Mouse (Mus musculus) forebrain, embryonic 12.5 days (tissue): ENCODE data around the gene Akr1c18. TPM values are rescaled to one million over a fixed set of nuclear protein-coding genes. Genes with fewer than 3 reads are reported as not detected.
"Not testable (repeated sequence)": the region's sequence is repeated elsewhere in the genome, so short reads cannot be mapped to it uniquely, and the experiment has no call there.

Experiments used
- ATAC-seq: fragments of 200-750 bp; cut with Nextera tagmentation; 2 replicates; pipeline ENCODE4 v1.8.0; 2017; ENCODE audit warnings: moderate TSS enrichment; ENCODE audit not compliant: low FRiP score
- H3K27ac ChIP-seq: fragments of 300-500 bp; sonication (generic); 2 replicates; pipeline ENCODE4 v1.5.1; 2016; ENCODE audit warnings: mild to moderate bottlenecking
- H3K27me3 ChIP-seq: fragments of 300-500 bp; sonication (generic); 2 replicates; pipeline ENCODE4 v1.6.1; 2016; ENCODE audit warnings: mild to moderate bottlenecking
- H3K36me3 ChIP-seq: fragments of 300-500 bp; sonication (generic); replicated peaks from 2 replicates; pipeline ENCODE4 v1.6.1; 2016; ENCODE audit warnings: mild to moderate bottlenecking
- H3K4me1 ChIP-seq: fragments of 300-500 bp; sonication (generic); 2 replicates; pipeline ENCODE4 v1.6.1; 2016
- H3K4me2 ChIP-seq: fragments of 300-500 bp; sonication (generic); 2 replicates; pipeline ENCODE4 v1.6.1; 2016; ENCODE audit warnings: mild to moderate bottlenecking, moderate library complexity
- H3K4me3 ChIP-seq: fragments of 300-500 bp; sonication (generic); replicated peaks from 2 replicates; pipeline ENCODE4 v1.5.1; 2016; ENCODE audit warnings: mild to moderate bottlenecking
- H3K9ac ChIP-seq: fragments of 300-500 bp; sonication (generic); 2 replicates; pipeline ENCODE4 v1.6.1; 2016; ENCODE audit warnings: mild to moderate bottlenecking
- H3K9me3 ChIP-seq: fragments of 300-500 bp; sonication (generic); 2 replicates; pipeline ENCODE4 v1.6.1; 2016
- WGBS: fragments of 180-500 bp; shearing (Covaris S2); methylation state at CpG from one replicate; pipeline ENCODE4 v1.1.7; 2016; 5-methylcytosine and 5-hydroxymethylcytosine counted together
- polyA plus RNA-seq: library from polyadenylated mRNA; unstranded; fragments of >200 nt; fragmentation: Nextera tagmentation; extraction: Ambion mirVana; gene quantifications from 2 replicates; pipeline ENCODE4 v1.2.1, GENCODE M21; 2016

Akr1c18 gene
- polyA plus RNA-seq, 1 experiment from 2014 or later: not detected

DNA sequence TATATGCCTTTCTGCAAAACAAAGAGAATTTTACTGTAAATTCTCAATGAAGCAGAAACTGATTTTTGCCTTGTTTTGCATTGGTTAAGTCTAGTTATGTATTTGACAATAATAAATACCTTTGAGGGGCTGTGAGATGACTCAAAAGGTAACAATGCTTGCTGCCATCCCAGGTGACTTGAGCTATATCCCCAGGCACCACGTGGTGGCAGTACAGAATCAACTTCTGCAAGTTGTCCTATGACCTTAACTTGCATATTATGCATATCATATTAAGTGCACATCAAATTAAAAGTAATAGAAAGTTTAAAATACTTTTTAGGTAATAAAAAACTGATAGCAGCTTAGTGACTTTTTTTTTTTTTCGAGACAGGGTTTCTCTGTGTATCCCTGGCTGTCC lies 17.4 kb downstream of the Akr1c18 start:
- no peak for ATAC-seq

DNA sequence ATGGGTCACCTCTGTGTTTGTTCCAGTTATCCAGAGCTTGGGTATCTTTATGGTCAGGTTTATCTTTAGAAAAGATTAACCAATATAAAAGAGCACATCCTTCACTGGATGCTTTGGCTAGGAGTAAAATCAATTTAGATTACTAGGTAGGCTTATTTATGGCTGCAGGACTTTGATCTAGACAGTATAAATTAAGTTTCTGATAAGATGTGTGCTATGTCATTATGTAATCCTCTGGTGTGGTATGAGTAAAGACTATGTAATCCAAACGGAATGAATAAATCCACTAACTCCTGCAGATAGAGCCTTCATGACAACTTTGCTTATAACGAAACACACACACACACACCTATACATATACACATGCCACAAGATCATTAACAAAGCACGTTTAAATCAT lies 18.7 kb downstream of the Akr1c18 start:
- ATAC-seq: no peak
- Histone ChIP-seq H3K4me2 (no peak overlapping the region), H3K4me3 (no peak overlapping the region), H3K36me3 (no peaks in the 10 kb centered on the region), H3K4me1 (no peaks in the 10 kb centered on the region), H3K27ac (no peak overlapping the region), H3K27me3 (no peaks in the 10 kb centered on the region), H3K9ac (no peak overlapping the region), H3K9me3 (no peaks in the 10 kb centered on the region)
- 67% methylated on average over 3 of the region's 3 CpGs for WGBS

More for the DNA sequence above, 17.4 kb downstream of the Akr1c18 start:
- Histone ChIP-seq H3K27me3 (no peaks in the 10 kb centered on the region), H3K36me3 (no peaks in the 10 kb centered on the region), H3K4me2 (no peak overlapping the region), H3K4me1 (no peaks in the 10 kb centered on the region), H3K27ac (no peak overlapping the region), H3K9ac (no peak overlapping the region), H3K9me3 (no peaks in the 10 kb centered on the region), H3K4me3 (no peak overlapping the region)
- WGBS: 48% methylated on average over 2 of the region's 2 CpGs

DNA sequence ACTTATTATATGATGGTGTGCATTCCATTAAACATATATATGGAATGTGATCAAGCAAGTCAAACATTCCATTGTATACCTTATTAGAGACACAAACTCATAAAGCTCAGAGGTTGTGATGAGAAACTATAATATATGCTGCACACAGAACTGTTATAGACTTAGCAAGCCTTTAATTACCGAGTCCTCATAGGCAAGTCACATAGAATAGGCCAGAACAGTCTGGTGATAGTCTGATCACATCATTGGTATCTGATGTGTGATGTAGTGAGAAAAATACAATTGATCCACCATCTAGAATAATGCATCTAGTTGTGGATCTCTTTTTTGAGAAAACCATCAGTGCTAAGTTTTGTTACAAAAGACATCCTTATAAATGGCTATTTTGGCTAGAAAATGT lies 19.1 kb downstream of the Akr1c18 start:
- H3K27me3 ChIP-seq: no peaks in the 10 kb centered on the region
- no peak for ATAC-seq
- no peaks in the 10 kb centered on the region for H3K4me1 ChIP-seq
- no peak overlapping the region for H3K9ac ChIP-seq
- H3K4me3 ChIP-seq: no peak overlapping the region
- WGBS: 79% methylated on average over 1 of the region's 1 CpGs
- H3K27ac ChIP-seq: no peak overlapping the region
- no peaks in the 10 kb centered on the region for H3K36me3 ChIP-seq
- no peak overlapping the region for H3K4me2 ChIP-seq
- no peaks in the 10 kb centered on the region for H3K9me3 ChIP-seq

DNA sequence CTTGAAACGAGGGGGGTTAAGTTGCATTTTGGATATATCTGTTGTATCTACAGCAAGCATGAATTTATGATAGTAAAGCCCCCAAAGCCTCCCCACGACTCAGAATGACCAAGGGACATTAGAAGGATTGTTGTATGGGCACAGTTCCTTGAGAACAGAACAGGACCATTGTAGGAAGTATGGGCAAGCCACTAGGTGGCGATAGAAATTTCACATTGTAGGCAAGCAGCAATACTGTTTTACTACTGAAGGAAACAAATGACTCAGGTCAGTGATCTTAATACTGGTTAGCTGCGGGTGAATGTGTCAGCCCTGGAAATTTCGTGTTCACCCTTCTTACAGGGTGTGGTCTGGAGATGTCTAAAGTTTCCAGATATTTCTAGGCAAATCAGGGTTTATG lies 21.4 kb downstream of the Akr1c18 start:
- Histone ChIP-seq H3K9me3 (no peaks in the 10 kb centered on the region), H3K36me3 (no peaks in the 10 kb centered on the region), H3K9ac (no peak overlapping the region), H3K27me3 (no peaks in the 10 kb centered on the region), H3K4me1 (no peaks in the 10 kb centered on the region), H3K4me2 (no peak overlapping the region), H3K27ac (no peak overlapping the region), H3K4me3 (no peak overlapping the region)
- 0 out of 2 replicates have a peak, but pooled peaks have one; percentile 44 for ATAC-seq
- 44% methylated on average over 5 of the region's 5 CpGs for WGBS

DNA sequence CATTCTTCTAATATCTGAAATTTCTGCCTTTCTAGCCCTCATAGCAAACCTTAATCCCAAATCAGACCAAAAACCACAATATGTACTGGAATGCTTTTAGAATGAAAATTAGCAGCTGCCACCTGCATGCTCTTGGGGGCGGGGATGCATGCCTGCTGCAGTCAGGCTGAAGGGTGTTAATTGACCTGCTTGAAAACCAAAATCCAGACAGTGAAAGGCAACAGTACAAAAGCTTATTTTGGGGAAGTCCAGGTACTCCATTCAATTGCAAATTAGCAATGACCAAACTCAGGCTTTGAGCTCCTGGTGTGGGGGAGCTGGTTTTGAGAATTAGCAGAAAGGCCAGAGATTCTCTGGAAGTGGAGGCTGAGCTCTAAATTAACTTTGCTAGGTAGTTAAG lies 24.6 kb downstream of the Akr1c18 start:
- H3K9ac ChIP-seq, H3K4me3 ChIP-seq, H3K27me3 ChIP-seq, H3K4me2 ChIP-seq, H3K36me3 ChIP-seq, ATAC-seq, H3K9me3 ChIP-seq, H3K27ac ChIP-seq, H3K4me1 ChIP-seq: not testable (repeated sequence)
- WGBS: 51% methylated on average over 1 of the region's 1 CpGs

DNA sequence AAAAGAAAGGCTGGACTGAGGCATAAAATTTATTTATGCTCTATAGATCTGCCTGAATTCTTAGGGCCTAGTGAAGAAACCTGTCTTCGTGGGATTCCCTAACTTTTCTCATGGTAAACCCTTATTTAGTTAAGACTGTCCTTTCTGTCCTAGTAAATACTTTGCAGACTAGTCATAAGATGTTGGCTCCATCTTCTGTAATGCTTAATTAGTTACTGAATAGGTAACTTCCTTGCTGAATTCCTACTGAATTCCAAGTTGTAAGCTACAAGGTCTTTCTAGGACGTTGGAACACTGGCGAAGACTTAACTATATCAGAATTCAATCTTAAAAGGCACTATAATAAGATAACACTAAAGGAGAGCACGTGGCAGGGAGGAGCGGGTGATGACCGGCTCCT lies 26.0 kb downstream of the Akr1c18 start:
- H3K4me3 ChIP-seq, H3K9ac ChIP-seq, ATAC-seq, H3K27ac ChIP-seq, H3K36me3 ChIP-seq, H3K4me2 ChIP-seq, H3K27me3 ChIP-seq, H3K4me1 ChIP-seq, H3K9me3 ChIP-seq: not testable (repeated sequence)
- WGBS: 92% methylated on average over 6 of the region's 6 CpGs

DNA sequence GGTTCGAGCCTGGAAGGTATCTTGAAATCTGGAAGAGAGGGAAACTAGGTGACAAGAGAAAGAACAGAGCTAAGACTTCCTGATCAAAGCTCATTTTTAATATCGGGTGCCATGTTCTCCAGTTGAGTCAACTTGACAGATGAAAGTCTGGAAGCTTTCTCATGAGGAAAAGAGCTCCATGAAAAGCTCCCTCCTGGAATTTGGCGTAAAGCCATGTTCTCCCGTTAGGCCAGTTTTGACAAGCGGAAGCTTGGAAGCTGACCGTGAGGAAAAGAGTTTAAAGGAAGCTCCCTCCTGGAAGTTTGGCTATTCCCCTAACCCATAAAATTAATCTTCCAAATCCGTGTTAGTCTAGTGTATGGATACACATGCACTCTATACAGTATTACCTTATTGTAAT lies 27.3 kb downstream of the Akr1c18 start:
- H3K27me3 ChIP-seq: no peaks in the 10 kb centered on the region
- no peak for ATAC-seq
- H3K4me3 ChIP-seq: no peak overlapping the region
- no peak overlapping the region for H3K27ac ChIP-seq
- H3K4me1 ChIP-seq: no peaks in the 10 kb centered on the region
- no peak overlapping the region for H3K4me2 ChIP-seq
- WGBS: 87% methylated on average over 7 of the region's 7 CpGs
- no peaks in the 10 kb centered on the region for H3K36me3 ChIP-seq
- H3K9ac ChIP-seq: no peak overlapping the region
- H3K9me3 ChIP-seq: no peaks in the 10 kb centered on the region

DNA sequence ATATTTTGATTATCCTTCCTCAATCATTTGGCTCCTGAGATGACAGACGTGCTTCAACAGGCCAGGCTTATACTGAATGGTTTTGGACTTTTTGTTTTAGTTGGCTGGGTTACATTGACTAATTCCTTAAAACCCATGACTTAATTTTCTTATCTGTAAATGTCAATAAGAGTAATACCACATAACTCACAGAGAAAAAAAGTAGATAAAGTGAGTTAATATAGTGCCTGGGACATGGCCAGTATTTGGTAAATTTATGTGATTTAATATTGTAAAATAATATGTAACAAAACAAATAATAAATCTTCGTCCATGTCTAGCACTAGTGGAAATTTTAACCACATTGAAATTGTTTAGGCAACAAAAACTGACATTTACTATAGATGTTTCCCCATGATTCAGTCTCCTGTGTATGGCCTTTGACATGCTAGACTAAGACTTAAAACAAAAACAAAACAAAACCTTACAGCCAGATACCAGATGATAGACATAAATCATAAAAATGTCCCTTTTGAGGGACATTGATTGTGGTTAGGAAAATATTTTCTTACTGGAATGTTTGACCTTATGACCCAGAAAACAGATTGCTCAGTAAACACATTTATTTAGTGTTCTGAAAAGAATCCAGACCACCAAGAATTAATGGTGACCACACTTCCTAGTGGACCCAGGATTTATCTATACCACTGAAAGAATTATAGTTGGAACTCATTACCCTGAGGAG lies 31.1 kb downstream of the Akr1c18 start:
- no peaks in the 10 kb centered on the region for H3K36me3 ChIP-seq
- H3K27me3 ChIP-seq: no peaks in the 10 kb centered on the region
- no peak for ATAC-seq
- no peak overlapping the region for H3K4me3 ChIP-seq
- H3K9me3 ChIP-seq: no peaks in the 10 kb centered on the region
- H3K9ac ChIP-seq: no peak overlapping the region
- no peak overlapping the region for H3K27ac ChIP-seq
- no peaks in the 10 kb centered on the region for H3K4me1 ChIP-seq
- WGBS: 74% methylated on average over 2 of the region's 2 CpGs
- H3K4me2 ChIP-seq: no peak overlapping the region

DNA sequence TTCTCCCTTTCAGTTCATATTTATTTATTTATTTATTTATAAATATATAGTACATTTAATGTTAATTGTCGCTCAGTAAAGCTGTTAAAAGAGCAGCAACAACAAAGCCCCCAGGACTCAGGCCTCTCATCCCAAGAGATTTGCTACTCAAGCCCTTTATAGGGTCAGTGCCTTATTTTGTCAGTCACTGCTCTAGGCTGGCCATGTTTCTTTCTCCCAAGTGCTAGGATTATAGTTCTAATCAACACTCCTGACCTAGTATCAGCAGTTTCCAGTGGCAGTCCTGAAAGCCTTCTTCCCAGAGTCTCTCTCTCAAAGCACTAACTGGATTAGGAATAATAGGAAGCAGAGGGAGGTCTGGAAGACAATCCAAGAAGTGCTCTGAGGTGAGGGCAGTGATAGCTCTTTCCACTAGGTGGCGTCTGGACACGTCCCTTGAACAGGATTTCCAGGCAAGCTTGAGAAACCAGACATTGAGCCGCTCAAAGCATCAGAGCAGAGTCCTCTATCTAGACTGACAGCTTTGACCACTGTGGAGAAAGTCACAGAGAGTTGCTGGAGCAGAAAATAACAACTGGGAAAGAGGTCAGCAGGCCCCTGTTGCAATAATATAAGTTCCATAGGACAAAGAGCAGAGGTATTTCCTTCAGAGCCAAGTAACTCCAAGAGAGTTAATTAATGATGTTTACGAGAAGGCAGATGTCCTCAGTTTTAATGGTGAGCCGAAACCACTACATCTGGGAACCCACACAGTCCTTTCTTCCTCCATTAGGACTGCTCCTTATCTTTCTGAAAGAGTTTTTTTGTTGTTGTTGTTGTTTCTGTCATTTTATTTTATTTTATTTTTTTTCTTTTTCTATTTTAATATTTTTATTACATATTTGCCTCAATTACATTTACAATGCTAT lies 39.9 kb downstream of the Akr1c18 start:
- no peak overlapping the region for H3K4me3 ChIP-seq
- H3K27ac ChIP-seq: no peak overlapping the region
- 23% methylated on average over 6 of the region's 6 CpGs for WGBS
- H3K9ac ChIP-seq: no peak overlapping the region
- H3K4me1 ChIP-seq: no peaks in the 10 kb centered on the region
- H3K36me3 ChIP-seq: no peaks in the 10 kb centered on the region
- ATAC-seq: peak; percentile 95
- no peaks in the 10 kb centered on the region for H3K27me3 ChIP-seq
- no peak overlapping the region for H3K4me2 ChIP-seq
- H3K9me3 ChIP-seq: no peaks in the 10 kb centered on the region

DNA sequence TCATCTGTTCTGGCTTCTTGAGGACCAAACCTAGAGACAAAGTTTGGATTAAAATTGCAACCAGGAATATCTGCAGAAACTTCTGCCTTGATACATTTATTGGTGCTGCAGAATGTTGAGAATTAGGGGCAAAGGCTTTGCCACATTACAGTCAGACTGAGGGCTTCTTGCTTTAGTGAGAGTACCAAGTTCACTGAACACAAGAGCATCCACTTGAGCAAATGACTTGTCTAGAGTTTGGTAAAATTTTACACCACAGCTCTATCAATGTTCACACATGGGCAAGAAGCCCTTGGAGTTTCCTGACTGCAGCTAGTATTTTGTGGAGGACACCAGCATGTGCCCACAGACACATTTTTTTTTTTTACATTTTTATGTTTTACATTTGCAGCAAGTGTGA lies 47.7 kb downstream of the Akr1c18 start:
- H3K9ac ChIP-seq: no peak overlapping the region
- no peaks in the 10 kb centered on the region for H3K9me3 ChIP-seq
- H3K27me3 ChIP-seq: no peaks in the 10 kb centered on the region
- ATAC-seq: no peak
- no peak overlapping the region for H3K4me3 ChIP-seq
- no peaks in the 10 kb centered on the region for H3K36me3 ChIP-seq
- no peak overlapping the region for H3K4me2 ChIP-seq
- H3K4me1 ChIP-seq: no peaks in the 10 kb centered on the region
- H3K27ac ChIP-seq: no peak overlapping the region

DNA sequence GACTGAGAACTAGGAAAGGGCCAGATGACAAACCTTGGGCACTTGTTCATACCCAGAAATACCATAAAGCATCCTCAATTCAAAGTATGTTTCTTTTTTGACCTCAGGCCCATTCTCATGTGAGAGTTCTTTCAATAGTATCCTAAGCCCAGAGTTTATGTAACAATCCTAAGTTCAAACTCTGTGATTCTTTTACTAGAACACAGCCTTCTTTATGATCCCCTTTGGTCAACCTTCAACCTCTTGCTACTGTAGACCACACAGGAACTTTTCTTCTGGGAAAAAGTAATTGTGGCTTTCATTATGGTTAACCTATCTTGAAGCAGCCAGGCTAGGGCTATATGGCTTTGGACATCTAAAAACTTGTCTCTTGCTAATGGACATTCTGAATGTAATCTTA lies 48.8 kb downstream of the Akr1c18 start:
- Histone ChIP-seq H3K4me2 (no peak overlapping the region), H3K9me3 (no peaks in the 10 kb centered on the region), H3K9ac (no peak overlapping the region), H3K4me3 (no peak overlapping the region), H3K4me1 (no peaks in the 10 kb centered on the region), H3K36me3 (no peaks in the 10 kb centered on the region), H3K27ac (no peak overlapping the region), H3K27me3 (no peaks in the 10 kb centered on the region)
- no peak for ATAC-seq
